Mouse (Mus musculus): Measurements from ENCODE around the gene Pum3.

DNA sequence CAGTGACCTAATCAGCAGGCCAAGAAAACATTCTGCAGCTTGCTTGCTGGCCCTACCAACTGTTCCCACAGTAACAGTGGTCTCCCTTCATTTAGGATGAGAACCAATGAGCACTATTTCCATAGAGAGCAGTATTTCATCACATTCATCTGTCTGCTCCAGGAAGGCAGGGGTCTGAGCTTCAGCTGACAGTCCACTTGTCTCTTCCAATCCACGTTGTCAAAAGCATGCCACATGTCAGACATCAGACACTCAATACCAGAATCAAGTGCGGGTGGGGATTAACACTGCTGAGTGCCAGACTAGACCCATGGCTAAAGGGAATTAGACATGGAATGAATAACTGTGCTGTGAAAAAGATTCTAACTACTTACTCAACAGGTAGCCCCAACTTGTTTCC, 32.9 kb downstream of the Pum3 start:
- no peak for TF ChIP-seq ZC3H11A (IDR thresholded peaks at IDR 0.05; ENCODE audit: borderline replicate concordance, low read depth, low read length)
- TF ChIP-seq CHD2 (IDR thresholded peaks at IDR 0.05; ENCODE audit: low read depth, low read length), result no peak
- no peak for TF ChIP-seq MAFK (IDR thresholded peaks at IDR 0.05; ENCODE audit: insufficient read depth, low read depth, low read length)
- no peak for TF ChIP-seq ZNF384 (IDR thresholded peaks at IDR 0.05; ENCODE audit: low read depth, low read length)
